Mouse (Mus musculus): ENCODE results near the gene Gm11938. TPM values are rescaled to one million over a fixed set of nuclear protein-coding genes. Genes with fewer than 3 reads are reported as not detected.

The Gm11938 gene
- polyA plus RNA-seq, 1 experiment from 2014 or later = not detected

DNA sequence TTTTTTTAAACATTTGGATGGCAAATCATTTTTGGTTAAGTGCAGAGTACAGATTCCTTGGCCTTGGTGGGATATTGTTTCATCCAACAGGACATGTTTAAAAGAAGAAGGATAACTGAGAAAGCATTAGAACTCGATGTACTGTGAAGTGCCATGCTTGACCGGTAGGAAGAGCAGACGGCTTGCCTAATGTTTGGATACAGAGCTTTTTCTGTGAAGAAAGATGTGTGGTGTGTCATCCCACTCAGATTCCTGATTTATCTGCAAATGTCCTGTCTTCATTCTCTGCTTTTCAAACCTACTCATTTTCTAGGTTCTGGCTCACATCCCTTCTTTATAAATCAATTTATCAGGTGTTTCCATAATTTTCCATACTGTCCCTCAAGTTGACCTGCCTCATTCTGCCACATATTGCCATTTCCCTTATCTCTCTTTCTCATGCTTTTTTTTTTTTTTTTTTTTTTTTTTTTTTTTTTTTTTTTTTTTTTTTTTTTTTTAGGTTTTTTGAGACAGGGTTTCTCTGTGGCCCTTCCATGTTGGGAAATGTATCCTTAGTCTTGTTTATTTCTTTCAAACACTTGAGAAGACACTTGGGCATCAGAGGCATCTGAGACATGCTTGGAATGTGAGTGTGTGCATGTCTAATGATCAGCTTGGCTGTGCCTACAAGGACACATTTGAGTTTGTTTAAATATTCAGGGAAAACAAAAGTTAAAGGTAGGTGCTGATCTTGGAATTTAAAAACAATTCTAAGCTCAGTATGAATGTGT lies 44.9 kb downstream of the Gm11938 start:
- Histone ChIP-seq H3K4me2 (no peak overlapping the region), H3K36me3 (ENCODE audit: control insufficient read depth, insufficient read depth, low read length) (no peaks in the 10 kb centered on the region), H3K27ac (ENCODE audit: low read depth, low read length) (no peak overlapping the region), H3K27me3 (replicated peaks; ENCODE audit: control insufficient read depth, insufficient read depth, low read length) (no peaks in the 10 kb centered on the region), H3K4me1 (replicated peaks; ENCODE audit: control insufficient read depth, insufficient read depth, low read length) (no peaks in the 10 kb centered on the region), H3K9ac (ENCODE audit: low read depth, low read length) (no peak overlapping the region), H3K4me3 (ENCODE audit: low read depth, low read length) (no peak overlapping the region), H3K9me3 (ENCODE audit: control insufficient read depth, low read length) (no peaks in the 10 kb centered on the region)
- ATAC-seq (replicated peaks; ENCODE audit: low FRiP score) (no peak), DNase-seq (ENCODE audit: low spot score) (no peak)
- WGBS = 75% methylated on average over 3 of the region's 3 CpGs

DNA sequence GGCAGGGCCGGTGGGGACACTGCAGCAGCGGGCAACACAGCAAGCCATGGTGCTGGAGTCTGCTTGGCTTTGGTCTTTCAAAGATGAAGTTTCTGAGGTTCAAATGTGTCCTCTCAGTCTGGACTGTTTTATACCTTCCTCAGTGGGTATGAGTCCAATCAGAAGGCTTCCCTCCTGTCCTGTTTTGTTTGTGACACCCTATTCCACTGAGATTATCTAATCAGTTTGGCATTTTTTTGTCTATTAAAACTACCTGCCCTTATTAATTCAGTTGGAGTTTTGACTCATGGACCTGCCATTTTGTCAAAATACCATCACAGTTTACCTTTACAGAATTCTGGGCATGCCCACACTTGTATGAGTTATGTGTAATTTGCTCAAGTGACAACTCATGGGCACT lies 46.4 kb downstream of the Gm11938 start, which contains the start of gene Krtap3-2:
Gene Krtap3-2, minus strand, starts transcription at position 101 of the 400 bp plus-strand sequence.
- Histone ChIP-seq H3K9ac (ENCODE audit: low read depth, low read length) (no peak within 1 kb of the TSS), H3K4me3 (ENCODE audit: low read depth, low read length) (no peak within 1 kb of the TSS), H3K4me1 (replicated peaks; ENCODE audit: control insufficient read depth, insufficient read depth, low read length) (no peaks in the 10 kb centered on the region), H3K27ac (ENCODE audit: low read depth, low read length) (no peak within 1 kb of the TSS), H3K27me3 (replicated peaks; ENCODE audit: control insufficient read depth, insufficient read depth, low read length) (no peaks in the 10 kb centered on the region), H3K9me3 (ENCODE audit: control insufficient read depth, low read length) (no peaks in the 10 kb centered on the region), H3K36me3 (ENCODE audit: control insufficient read depth, insufficient read depth, low read length) (no peaks in the 10 kb centered on the region), H3K4me2 (no peak within 1 kb of the TSS)
- no peak for ATAC-seq (replicated peaks; ENCODE audit: low FRiP score)
- WGBS = 84% methylated on average over 2 of the region's 2 CpGs
- no peak for DNase-seq (ENCODE audit: low spot score)

DNA sequence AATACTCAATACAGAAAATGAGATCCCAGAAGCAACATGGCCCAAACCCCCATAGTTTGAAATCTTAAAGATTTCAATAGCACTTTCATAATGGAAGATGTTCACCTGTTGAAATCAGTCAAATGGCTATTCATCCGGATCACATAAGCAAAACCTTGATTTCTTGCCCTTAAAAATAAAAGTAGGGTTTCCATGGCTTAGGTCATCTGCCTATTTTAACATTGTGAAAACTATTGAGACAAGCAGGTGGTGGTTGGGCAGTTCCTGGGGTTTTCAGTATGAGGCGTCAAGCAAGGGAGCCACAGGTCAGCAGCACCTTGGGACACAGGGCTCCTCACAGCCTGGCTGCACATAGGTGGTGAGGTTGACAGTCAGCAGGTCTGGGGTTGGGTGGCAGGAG lies 46.9 kb downstream of the Gm11938 start:
- 66% methylated on average over 2 of the region's 2 CpGs for WGBS
- Histone ChIP-seq H3K27ac (ENCODE audit: low read depth, low read length) (no peak overlapping the region), H3K36me3 (ENCODE audit: control insufficient read depth, insufficient read depth, low read length) (no peaks in the 10 kb centered on the region), H3K9me3 (ENCODE audit: control insufficient read depth, low read length) (no peaks in the 10 kb centered on the region), H3K27me3 (replicated peaks; ENCODE audit: control insufficient read depth, insufficient read depth, low read length) (no peaks in the 10 kb centered on the region), H3K9ac (ENCODE audit: low read depth, low read length) (no peak overlapping the region), H3K4me3 (ENCODE audit: low read depth, low read length) (no peak overlapping the region), H3K4me2 (no peak overlapping the region), H3K4me1 (replicated peaks; ENCODE audit: control insufficient read depth, insufficient read depth, low read length) (no peaks in the 10 kb centered on the region)
- no peak for DNase-seq (ENCODE audit: low spot score)
- ATAC-seq (replicated peaks; ENCODE audit: low FRiP score) = no peak

Other genes with a start within 250 kb of the Gm11938 start
- 0.32 TPM in 1 of 2 replicates, not detected in the other for gene Krt28, start 228.4 kb downstream of the Gm11938 start, polyA plus RNA-seq (2014; fragmentation: Nextera tagmentation; extraction: Ambion mirVana)
- 10.0 and 13.1 TPM in 2 replicates for gene Krt10, start 213.9 kb downstream of the Gm11938 start, polyA plus RNA-seq (2014; fragmentation: Nextera tagmentation; extraction: Ambion mirVana)
- not detected in 2 replicates for gene Krt12, start 181.0 kb downstream of the Gm11938 start, polyA plus RNA-seq (2014; fragmentation: Nextera tagmentation; extraction: Ambion mirVana)
- 32.1 and 34.1 TPM in 2 replicates for gene Krt20, start 165.2 kb downstream of the Gm11938 start, polyA plus RNA-seq (2014; fragmentation: Nextera tagmentation; extraction: Ambion mirVana)
- 0.38 TPM in 2 replicates for gene Krt23, start 110.2 kb downstream of the Gm11938 start, polyA plus RNA-seq (2014; fragmentation: Nextera tagmentation; extraction: Ambion mirVana)
- gene Krt39, start 82.0 kb downstream of the Gm11938 start, polyA plus RNA-seq (2014; fragmentation: Nextera tagmentation; extraction: Ambion mirVana) = not detected in 2 replicates
- gene Krt40, start 60.1 kb downstream of the Gm11938 start, polyA plus RNA-seq (2014; fragmentation: Nextera tagmentation; extraction: Ambion mirVana) = 0.21 TPM in 1 of 2 replicates, not detected in the other
- gene Krtap3-3, start 52.4 kb downstream of the Gm11938 start, polyA plus RNA-seq (2014; fragmentation: Nextera tagmentation; extraction: Ambion mirVana) = not detected in 2 replicates
- not detected in 2 replicates for gene Krtap3-2, start 46.5 kb downstream of the Gm11938 start, polyA plus RNA-seq (2014; fragmentation: Nextera tagmentation; extraction: Ambion mirVana)
- gene Gm11939, start 43.8 kb downstream of the Gm11938 start, polyA plus RNA-seq (2014; fragmentation: Nextera tagmentation; extraction: Ambion mirVana) = not detected in 2 replicates
- not detected in 2 replicates for gene Krtap3-1, start 36.7 kb downstream of the Gm11938 start, polyA plus RNA-seq (2014; fragmentation: Nextera tagmentation; extraction: Ambion mirVana)
- gene Krtap1-5, start 22.3 kb downstream of the Gm11938 start, polyA plus RNA-seq (2014; fragmentation: Nextera tagmentation; extraction: Ambion mirVana) = not detected in 2 replicates
- not detected in 2 replicates for gene Krtap1-4, start 19.7 kb downstream of the Gm11938 start, polyA plus RNA-seq (2014; fragmentation: Nextera tagmentation; extraction: Ambion mirVana)
- gene Krtap1-3, start 12.0 kb downstream of the Gm11938 start, polyA plus RNA-seq (2014; fragmentation: Nextera tagmentation; extraction: Ambion mirVana) = not detected in 2 replicates
- not detected in 2 replicates for gene Krtap9-3, start 5.2 kb downstream of the Gm11938 start, polyA plus RNA-seq (2014; fragmentation: Nextera tagmentation; extraction: Ambion mirVana)
- not detected in 2 replicates for gene Gm11937, start 6.9 kb upstream of the Gm11938 start, polyA plus RNA-seq (2014; fragmentation: Nextera tagmentation; extraction: Ambion mirVana)
- not detected in 2 replicates for gene Krtap2-4, start 11.5 kb upstream of the Gm11938 start, polyA plus RNA-seq (2014; fragmentation: Nextera tagmentation; extraction: Ambion mirVana)
- gene Gm11562, start 17.1 kb upstream of the Gm11938 start, polyA plus RNA-seq (2014; fragmentation: Nextera tagmentation; extraction: Ambion mirVana) = not detected in 2 replicates
- not detected in 2 replicates for gene Krtap4-1, start 24.9 kb upstream of the Gm11938 start, polyA plus RNA-seq (2014; fragmentation: Nextera tagmentation; extraction: Ambion mirVana)
- not detected in 2 replicates for gene Krtap4-2, start 31.8 kb upstream of the Gm11938 start, polyA plus RNA-seq (2014; fragmentation: Nextera tagmentation; extraction: Ambion mirVana)
- not detected in 2 replicates for gene Krtap4-7, start 40.8 kb upstream of the Gm11938 start, polyA plus RNA-seq (2014; fragmentation: Nextera tagmentation; extraction: Ambion mirVana)
- not detected in 2 replicates for gene Gm11555, start 46.9 kb upstream of the Gm11938 start, polyA plus RNA-seq (2014; fragmentation: Nextera tagmentation; extraction: Ambion mirVana)
- not detected in 2 replicates for gene Gm11563, start 55.7 kb upstream of the Gm11938 start, polyA plus RNA-seq (2014; fragmentation: Nextera tagmentation; extraction: Ambion mirVana)
- gene Krtap4-6, start 62.7 kb upstream of the Gm11938 start, polyA plus RNA-seq (2014; fragmentation: Nextera tagmentation; extraction: Ambion mirVana) = not detected in 2 replicates
- not detected in 2 replicates for gene Gm14190, start 87.4 kb upstream of the Gm11938 start, polyA plus RNA-seq (2014; fragmentation: Nextera tagmentation; extraction: Ambion mirVana)
- not detected in 2 replicates for gene Gm14180, start 131.0 kb upstream of the Gm11938 start, polyA plus RNA-seq (2014; fragmentation: Nextera tagmentation; extraction: Ambion mirVana)
- not detected in 2 replicates for gene Gm11595, start 169.6 kb upstream of the Gm11938 start, polyA plus RNA-seq (2014; fragmentation: Nextera tagmentation; extraction: Ambion mirVana)
- gene Krtap4-8, start 177.4 kb upstream of the Gm11938 start, polyA plus RNA-seq (2014; fragmentation: Nextera tagmentation; extraction: Ambion mirVana) = not detected in 2 replicates
- gene Krtap4-9, start 181.9 kb upstream of the Gm11938 start, polyA plus RNA-seq (2014; fragmentation: Nextera tagmentation; extraction: Ambion mirVana) = not detected in 2 replicates
- not detected in 2 replicates for gene Gm11596, start 190.2 kb upstream of the Gm11938 start, polyA plus RNA-seq (2014; fragmentation: Nextera tagmentation; extraction: Ambion mirVana)
- not detected in 2 replicates for gene Gm11569, start 195.6 kb upstream of the Gm11938 start, polyA plus RNA-seq (2014; fragmentation: Nextera tagmentation; extraction: Ambion mirVana)
- gene Gm11554, start 201.1 kb upstream of the Gm11938 start, polyA plus RNA-seq (2014; fragmentation: Nextera tagmentation; extraction: Ambion mirVana) = not detected in 2 replicates
- not detected in 2 replicates for gene Krtap4-13, start 206.6 kb upstream of the Gm11938 start, polyA plus RNA-seq (2014; fragmentation: Nextera tagmentation; extraction: Ambion mirVana)
- not detected in 2 replicates for gene Gm11564, start 212.4 kb upstream of the Gm11938 start, polyA plus RNA-seq (2014; fragmentation: Nextera tagmentation; extraction: Ambion mirVana)
- not detected in 2 replicates for gene 2300003K06Rik, start 234.8 kb upstream of the Gm11938 start, polyA plus RNA-seq (2014; fragmentation: Nextera tagmentation; extraction: Ambion mirVana)
- gene Krtap4-16, start 248.3 kb upstream of the Gm11938 start, polyA plus RNA-seq (2014; fragmentation: Nextera tagmentation; extraction: Ambion mirVana) = not detected in 2 replicates